Mouse (Mus musculus): ENCODE measurements around the gene Ptpn3. TPM values are rescaled to one million over a fixed set of nuclear protein-coding genes. Genes with fewer than 3 reads are reported as not detected.

Gene Ptpn3
- total RNA-seq, 1 experiment from 2014 or later, result 0.35 TPM

GRCm38 (mm10) chr4:57238118-57238517 is 63.5 kb downstream of the Ptpn3 start:
- no peak for ATAC-seq (ENCODE audit: extremely low read depth, insufficient number of reproducible peaks, low FRiP score, poor library complexity, severe bottlenecking)

GRCm38 (mm10) chr4:57236513-57236912 is 65.1 kb downstream of the Ptpn3 start:
- ATAC-seq (ENCODE audit: extremely low read depth, insufficient number of reproducible peaks, low FRiP score, poor library complexity, severe bottlenecking), result no peak

- no peak for ATAC-seq (ENCODE audit: extremely low read depth, insufficient number of reproducible peaks, low FRiP score, poor library complexity, severe bottlenecking)
Observed at GRCm38 (mm10) chr4:57235741-57236140, 65.9 kb downstream of the Ptpn3 start.

- no peak for ATAC-seq (ENCODE audit: extremely low read depth, insufficient number of reproducible peaks, low FRiP score, poor library complexity, severe bottlenecking)
Observed at GRCm38 (mm10) chr4:57234348-57234747, 67.3 kb downstream of the Ptpn3 start.

- no peak for ATAC-seq (ENCODE audit: extremely low read depth, insufficient number of reproducible peaks, low FRiP score, poor library complexity, severe bottlenecking)
Observed at GRCm38 (mm10) chr4:57232439-57232838, 69.2 kb downstream of the Ptpn3 start.

GRCm38 (mm10) chr4:57231323-57231722 is 70.3 kb downstream of the Ptpn3 start:
- no peak for ATAC-seq (ENCODE audit: extremely low read depth, insufficient number of reproducible peaks, low FRiP score, poor library complexity, severe bottlenecking)

DNA sequence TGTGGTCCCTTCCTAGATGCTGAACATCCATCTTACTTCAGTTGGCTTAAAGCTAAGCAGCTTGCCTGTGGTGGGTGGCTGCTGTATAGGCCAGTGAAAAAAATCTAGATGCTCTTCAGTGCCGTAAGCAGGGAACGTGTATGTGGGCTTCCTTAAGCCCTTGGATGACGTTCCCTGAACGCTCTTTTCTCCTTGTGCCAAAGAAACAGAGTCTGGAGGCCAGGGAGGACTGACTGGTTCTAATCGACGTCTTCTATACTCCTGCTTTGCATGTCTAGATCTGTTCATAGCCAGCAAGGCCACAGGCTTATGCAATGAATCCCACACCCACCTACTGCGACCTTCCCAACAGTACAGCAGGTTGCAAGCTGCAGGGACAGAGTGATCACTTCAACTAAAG is 71.3 kb downstream of the Ptpn3 start:
- no peak for ATAC-seq (ENCODE audit: extremely low read depth, insufficient number of reproducible peaks, low FRiP score, poor library complexity, severe bottlenecking)

GRCm38 (mm10) chr4:57228601-57229520 is 72.8 kb downstream of the Ptpn3 start:
- no peak for ATAC-seq (ENCODE audit: extremely low read depth, insufficient number of reproducible peaks, low FRiP score, poor library complexity, severe bottlenecking)

- ATAC-seq (ENCODE audit: extremely low read depth, insufficient number of reproducible peaks, low FRiP score, poor library complexity, severe bottlenecking), result no peak
Observed at GRCm38 (mm10) chr4:57224776-57225175, 76.9 kb downstream of the Ptpn3 start.

DNA sequence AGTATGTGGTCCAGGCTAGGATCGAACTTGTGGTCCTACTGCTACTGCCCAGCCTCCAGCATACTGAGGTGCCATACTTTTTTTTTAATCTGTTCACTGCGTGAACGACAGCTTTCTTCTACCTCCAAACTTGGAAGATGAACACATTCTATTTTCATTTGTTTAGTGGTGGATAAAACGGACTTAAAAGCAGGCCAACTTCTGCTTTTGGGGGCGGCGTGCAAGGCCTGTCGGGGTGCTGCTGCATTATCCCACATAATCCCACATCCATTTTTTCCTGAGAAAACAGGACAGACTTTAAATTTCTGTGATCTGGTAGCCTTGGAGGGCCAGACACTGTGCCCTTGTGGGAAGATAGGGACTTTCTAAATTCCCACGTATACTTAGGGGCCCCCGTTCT is 83.9 kb downstream of the Ptpn3 start:
- no peak for ATAC-seq (ENCODE audit: extremely low read depth, insufficient number of reproducible peaks, low FRiP score, poor library complexity, severe bottlenecking)

GRCm38 (mm10) chr4:57216535-57216934 is 85.1 kb downstream of the Ptpn3 start:
- ATAC-seq (ENCODE audit: extremely low read depth, insufficient number of reproducible peaks, low FRiP score, poor library complexity, severe bottlenecking), result no peak

GRCm38 (mm10) chr4:57214852-57215251 is 86.8 kb downstream of the Ptpn3 start:
- no peak for ATAC-seq (ENCODE audit: extremely low read depth, insufficient number of reproducible peaks, low FRiP score, poor library complexity, severe bottlenecking)

- ATAC-seq (ENCODE audit: extremely low read depth, insufficient number of reproducible peaks, low FRiP score, poor library complexity, severe bottlenecking), result no peak
Observed at GRCm38 (mm10) chr4:57214114-57214513, 87.5 kb downstream of the Ptpn3 start.

- no peak for ATAC-seq (ENCODE audit: extremely low read depth, insufficient number of reproducible peaks, low FRiP score, poor library complexity, severe bottlenecking)
Observed at GRCm38 (mm10) chr4:57211706-57212105, 89.9 kb downstream of the Ptpn3 start.

- ATAC-seq (ENCODE audit: extremely low read depth, insufficient number of reproducible peaks, low FRiP score, poor library complexity, severe bottlenecking), result no peak
Observed at GRCm38 (mm10) chr4:57205908-57206307, 95.7 kb downstream of the Ptpn3 start.

- no peak for ATAC-seq (ENCODE audit: extremely low read depth, insufficient number of reproducible peaks, low FRiP score, poor library complexity, severe bottlenecking)
Observed at GRCm38 (mm10) chr4:57204780-57205179, 96.9 kb downstream of the Ptpn3 start.

DNA sequence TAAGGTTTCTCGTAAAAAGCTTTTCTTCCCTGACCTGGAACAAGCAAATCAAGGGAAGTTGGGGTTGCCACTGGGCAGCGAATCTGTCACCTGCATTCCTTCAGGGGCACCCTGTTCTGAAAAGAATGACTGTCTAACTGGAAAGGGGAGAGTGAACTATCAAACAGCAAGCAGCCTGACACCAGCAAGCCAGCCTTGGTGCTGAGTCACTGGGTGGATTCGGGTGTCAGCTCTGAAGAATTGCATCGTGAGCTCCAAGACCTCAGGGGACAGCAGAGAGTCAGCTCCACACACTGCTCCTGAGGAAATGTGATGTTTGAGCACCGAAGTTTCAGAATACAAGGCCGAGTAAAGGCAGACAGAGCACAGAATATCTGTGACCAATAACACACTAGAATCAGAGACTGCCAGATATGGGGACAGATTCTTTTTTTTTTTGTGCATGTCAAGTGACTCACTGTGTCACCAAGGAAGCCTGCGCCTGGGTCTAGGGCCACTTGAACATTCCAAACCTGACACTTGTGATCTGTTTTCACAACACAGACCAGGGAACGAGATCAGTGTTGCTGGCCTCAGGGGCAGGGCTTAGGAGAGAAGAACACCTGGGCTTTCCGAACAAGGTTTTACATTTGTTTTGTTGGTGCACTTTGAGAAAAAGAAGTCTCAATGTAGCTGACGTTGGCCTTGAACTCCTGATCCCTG is 98.8 kb downstream of the Ptpn3 start:
- ATAC-seq (ENCODE audit: extremely low read depth, insufficient number of reproducible peaks, low FRiP score, poor library complexity, severe bottlenecking), result no peak

DNA sequence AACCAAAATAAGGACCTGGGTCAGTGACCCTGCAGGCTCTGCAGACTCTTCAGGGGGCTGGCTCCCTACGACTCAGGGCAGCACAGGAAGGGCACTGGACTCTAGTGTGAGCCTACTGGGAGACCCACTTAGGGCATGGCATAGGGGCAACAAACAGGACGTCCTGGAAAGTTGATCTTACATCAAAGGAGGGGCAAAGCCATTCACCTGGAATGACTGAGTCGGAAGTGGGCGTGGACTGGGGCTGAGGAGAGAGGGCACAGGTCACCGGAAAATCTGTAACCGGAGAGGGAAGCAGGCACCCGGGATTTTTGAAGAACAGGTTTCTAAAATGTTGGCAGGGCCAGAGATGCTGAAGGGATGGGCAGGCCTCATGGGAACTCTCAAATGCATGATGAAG is 99.5 kb downstream of the Ptpn3 start:
- ATAC-seq (ENCODE audit: extremely low read depth, insufficient number of reproducible peaks, low FRiP score, poor library complexity, severe bottlenecking), result no peak

GRCm38 (mm10) chr4:57200661-57201060 is 101.0 kb downstream of the Ptpn3 start:
- no peak for ATAC-seq (ENCODE audit: extremely low read depth, insufficient number of reproducible peaks, low FRiP score, poor library complexity, severe bottlenecking)

Data from neutrophil, adult 5-6 weeks (primary cell).